Mouse (Mus musculus) MEL (cell line): ENCODE measurements around the gene Prkaa1.

ENCODE experiments used
- CHD1 ChIP-seq: IDR thresholded peaks from 2 replicates; pipeline ENCODE4 v1.6.1; 2012; ENCODE audit warnings: low read depth, mild to moderate bottlenecking, inconsistent platforms, low read length, improper control_type of control experiment
- CTCF ChIP-seq, 3 experiments: IDR thresholded peaks in 2 of 3; conservative IDR thresholded peaks in 1 of 3; 2 replicates each; pipeline ENCODE4 v1.5.1; 2011 to 2012; ENCODE audit warnings: low read length in 3 of 3, low read depth in 2 of 3, mild to moderate bottlenecking in 2 of 3, improper control_type of control experiment in 1 of 3, inconsistent platforms in 1 of 3, mixed read lengths in 1 of 3, moderate library complexity in 1 of 3; ENCODE audit not compliant: control insufficient read depth in 1 of 3, insufficient read depth in 1 of 3, poor library complexity in 1 of 3, severe bottlenecking in 1 of 3
- EP300 ChIP-seq, 2 experiments: IDR thresholded peaks; 2 replicates each; pipeline ENCODE4 v1.6.1; 2011; ENCODE audit warnings: improper control_type of control experiment in 2 of 2, low read length in 2 of 2, low read depth in 1 of 2, mild to moderate bottlenecking in 1 of 2
- USF2 ChIP-seq, 2 experiments: IDR thresholded peaks; 2 replicates each; pipeline ENCODE4 v1.6.1; 2011 to 2012; ENCODE audit warnings: improper control_type of control experiment in 2 of 2, low read length in 2 of 2, borderline replicate concordance in 1 of 2, inconsistent platforms in 1 of 2, low read depth in 1 of 2, mild to moderate bottlenecking in 1 of 2; ENCODE audit not compliant: insufficient read depth in 1 of 2

DNA sequence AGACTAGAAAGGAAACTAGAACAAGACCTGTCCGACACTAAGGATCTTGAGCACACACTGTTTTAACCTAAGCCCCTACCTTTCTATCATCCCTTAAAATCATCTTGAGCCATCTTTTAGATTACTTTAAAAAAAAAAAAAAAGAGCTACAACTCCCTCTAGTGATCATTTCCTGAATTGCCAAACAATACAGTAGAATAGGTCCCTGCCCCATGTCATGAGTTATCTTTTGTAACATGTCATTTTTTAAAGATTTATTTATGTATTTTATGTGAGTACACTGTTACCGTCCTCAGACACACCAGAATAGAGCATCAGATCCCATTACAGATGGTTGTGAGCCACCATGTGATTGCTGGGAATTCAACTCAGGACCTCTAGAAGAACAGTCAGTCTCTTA is 37.4 kb upstream of the Prkaa1 start:
- no peak for TF ChIP-seq EP300 (IDR thresholded peaks at IDR 0.05; ENCODE audit: low read depth in 1 of 2, low read length in 2 of 2)
- TF ChIP-seq CHD1, result no peak
- TF ChIP-seq CTCF (IDR thresholded peaks at IDR 0.05 in 2 of 3, conservative IDR thresholded peaks at IDR 0.05 in 1 of 3; ENCODE audit: control insufficient read depth in 1 of 3, insufficient read depth in 1 of 3, low read depth in 2 of 3, low read length in 3 of 3, poor library complexity in 1 of 3, severe bottlenecking in 1 of 3), result peak; percentile 15 to 62 (median 43); a peak in 5 of 6 replicates
- no peak for TF ChIP-seq USF2 (IDR thresholded peaks at IDR 0.05; ENCODE audit: borderline replicate concordance in 1 of 2, insufficient read depth in 1 of 2, low read depth in 1 of 2, low read length in 2 of 2)
